Mouse (Mus musculus) MEL (cell line): ENCODE measurements around the gene Il1rapl2.

Experiments used
- CTCF ChIP-seq, 3 experiments: IDR thresholded peaks in 2 of 3; conservative IDR thresholded peaks in 1 of 3; 2 replicates each; pipeline ENCODE4 v1.5.1; 2011 to 2012; ENCODE audit warnings: low read length in 3 of 3, low read depth in 2 of 3, mild to moderate bottlenecking in 2 of 3, improper control_type of control experiment in 1 of 3, inconsistent platforms in 1 of 3, mixed read lengths in 1 of 3, moderate library complexity in 1 of 3; ENCODE audit not compliant: control insufficient read depth in 1 of 3, insufficient read depth in 1 of 3, poor library complexity in 1 of 3, severe bottlenecking in 1 of 3
- GATA1 ChIP-seq: IDR thresholded peaks from 2 replicates; pipeline ENCODE4 v1.6.1; 2011; ENCODE audit warnings: low read depth, low read length, improper control_type of control experiment
- KAT2A ChIP-seq: conservative IDR thresholded peaks from 2 replicates; pipeline ENCODE4 v1.6.1; 2012; ENCODE audit warnings: low read depth, low read length, improper control_type of control experiment, inconsistent platforms
- MAX ChIP-seq: IDR thresholded peaks from 2 replicates; pipeline ENCODE4 v1.6.1; 2011; ENCODE audit warnings: low read length, improper control_type of control experiment
- MEF2A ChIP-seq: IDR thresholded peaks from 2 replicates; pipeline ENCODE4 v1.6.1; 2014; ENCODE audit warnings: low read depth, mild to moderate bottlenecking, inconsistent platforms, low read length, improper control_type of control experiment; ENCODE audit not compliant: poor library complexity, insufficient replicate concordance, severe bottlenecking; ENCODE audit errors: extremely low read depth
- MXI1 ChIP-seq: IDR thresholded peaks from 2 replicates; pipeline ENCODE4 v1.6.1; 2011; ENCODE audit warnings: mild to moderate bottlenecking, low read depth, low read length, improper control_type of control experiment
- NRF1 ChIP-seq: IDR thresholded peaks from 2 replicates; pipeline ENCODE4 v1.6.1; 2014; ENCODE audit warnings: low read depth, mild to moderate bottlenecking, inconsistent platforms, low read length, improper control_type of control experiment, moderate library complexity; ENCODE audit not compliant: poor library complexity, insufficient read depth, severe bottlenecking
- POLR2A ChIP-seq, 2 experiments: IDR thresholded peaks; 2 replicates each; pipeline ENCODE4 v1.6.1; 2011 to 2012; ENCODE audit warnings: low read length in 2 of 2, mild to moderate bottlenecking in 2 of 2, control low read depth in 1 of 2, improper control_type of control experiment in 1 of 2, low read depth in 1 of 2, moderate library complexity in 1 of 2; ENCODE audit not compliant: control insufficient read depth in 1 of 2, insufficient read depth in 1 of 2, poor library complexity in 1 of 2
- POLR2AphosphoS2 ChIP-seq: IDR thresholded peaks from 2 replicates; pipeline ENCODE4 v1.6.1; 2011; ENCODE audit warnings: low read length, improper control_type of control experiment
- SMC3 ChIP-seq: IDR thresholded peaks from 2 replicates; pipeline ENCODE4 v1.6.1; 2011; ENCODE audit warnings: low read depth, low read length, improper control_type of control experiment
- ZKSCAN1 ChIP-seq: IDR thresholded peaks from 2 replicates; pipeline ENCODE4 v1.6.1; 2012; ENCODE audit warnings: low read depth, mild to moderate bottlenecking, inconsistent platforms, low read length, improper control_type of control experiment, moderate library complexity

DNA sequence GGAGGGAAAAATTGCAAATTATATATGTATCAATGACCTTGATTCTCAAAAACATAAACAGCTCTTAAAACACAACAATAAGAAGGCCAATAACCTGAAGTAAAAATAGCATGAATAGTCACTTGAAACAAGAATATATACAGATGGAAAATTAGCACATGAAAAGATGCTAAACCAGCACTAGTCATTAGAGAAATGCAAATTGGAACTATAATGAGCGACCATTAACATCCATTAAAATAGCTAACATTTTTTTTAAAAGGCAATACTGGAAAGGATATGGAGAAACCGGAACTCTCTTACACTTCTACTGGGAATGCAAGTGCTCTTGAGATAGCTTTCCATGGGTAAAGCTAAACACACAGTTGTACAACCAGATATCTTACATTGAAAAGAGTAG is 879.4 kb downstream of the Il1rapl2 start:
- no peak for TF ChIP-seq ZKSCAN1
- no peak for TF ChIP-seq MXI1
- no peak for TF ChIP-seq NRF1
- no peak for TF ChIP-seq CTCF (IDR thresholded peaks at IDR 0.05 in 2 of 3, conservative IDR thresholded peaks at IDR 0.05 in 1 of 3; ENCODE audit: control insufficient read depth in 1 of 3, insufficient read depth in 1 of 3, low read depth in 2 of 3, low read length in 3 of 3, poor library complexity in 1 of 3, severe bottlenecking in 1 of 3)
- no peak for TF ChIP-seq SMC3
- no peak for TF ChIP-seq MAX
- no peak for TF ChIP-seq POLR2AphosphoS2
- no peak for TF ChIP-seq MEF2A
- no peak for TF ChIP-seq POLR2A (IDR thresholded peaks at IDR 0.05; ENCODE audit: control insufficient read depth in 1 of 2, insufficient read depth in 1 of 2, low read depth in 1 of 2, low read length in 2 of 2, poor library complexity in 1 of 2)
- no peak for TF ChIP-seq KAT2A
- TF ChIP-seq GATA1, result no peak
